Comparison of ENCODE assay signal across 18 mouse cellular contexts in genomic region chr2:49882461-49882860, GRCm38 (mm10).
"Had no signal": no experiment of that assay in that cellular context is flagged by ENCODE, and none has a peak within 500 bp of the region (broad histone marks: within the 10 kb centered on the region; RNA-seq: fewer than 3 reads in every experiment).

No protein-coding gene starts in this region.

- H3K27me3 ChIP-seq: midbrain, embryonic 12.5 days; neural tube, embryonic 13.5 days; neural tube, embryonic 15.5 days had no signal

- H3K4me3 ChIP-seq: midbrain, embryonic 10.5 days; midbrain, embryonic 12.5 days; myocyte; neural tube, embryonic 13.5 days; neural tube, embryonic 15.5 days had no signal

- H3K27ac ChIP-seq: midbrain, embryonic 10.5 days; midbrain, embryonic 12.5 days; neural tube, embryonic 13.5 days; neural tube, embryonic 15.5 days had no signal

- H3K4me2 ChIP-seq: lung, embryonic 14.5 days; midbrain, embryonic 12.5 days; neural tube, embryonic 13.5 days; neural tube, embryonic 15.5 days had no signal

- DNase-seq: lung, adult 18-20 months; lung, embryonic 14.5 days; lung, postnatal 10 days; lung, postnatal 4 days; midbrain, embryonic 14.5 days; right cerebral cortex, adult 18-20 months; right cerebral cortex, postnatal 25 days; right cerebral cortex, postnatal 4 days; spleen, adult 18-20 months; thymus, adult 18-20 months; thymus, postnatal 14 days; thymus, postnatal 36 days had no signal

- ATAC-seq: midbrain, embryonic 16.5 days had no signal

- H3K36me3 ChIP-seq: midbrain, embryonic 10.5 days; midbrain, embryonic 12.5 days; neural tube, embryonic 13.5 days; neural tube, embryonic 15.5 days had no signal

- H3K9ac ChIP-seq: lung, embryonic 14.5 days; midbrain, embryonic 12.5 days; neural tube, embryonic 13.5 days; neural tube, embryonic 15.5 days had no signal

- H3K9me3 ChIP-seq: midbrain, embryonic 10.5 days; midbrain, embryonic 12.5 days; neural tube, embryonic 13.5 days; neural tube, embryonic 15.5 days had no signal
